ENCODE assay signal across 15 mouse cellular contexts in the genomic region with DNA sequence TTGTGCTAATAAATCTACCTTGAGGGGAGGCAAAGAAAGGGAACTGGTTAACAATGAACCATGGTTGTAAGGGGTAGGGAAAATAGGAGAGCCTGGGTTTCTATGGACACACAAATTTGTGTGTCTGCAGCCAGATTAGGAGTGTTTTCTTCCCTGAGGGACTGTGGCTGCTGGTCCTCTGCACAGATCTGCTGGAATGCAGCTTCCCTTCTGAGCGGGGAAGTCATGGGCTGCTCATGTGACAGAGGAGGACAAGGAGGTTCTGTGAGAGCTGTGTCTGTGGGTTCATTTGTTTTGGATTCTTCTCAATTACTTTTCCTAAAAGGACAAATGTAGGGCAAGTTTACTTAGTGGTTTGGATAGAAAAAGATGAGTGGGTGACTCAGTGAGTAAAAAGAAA. TPM values are rescaled to one million over a fixed set of nuclear protein-coding genes. Genes with fewer than 3 reads are reported as not detected.
A peak's percentile ranks its signal among the peaks of the same experiment; 100 is the strongest.
DNase-seq lines count a peak whose midpoint lies in the region; ATAC-seq lines count a peak whose summit lies in the region.
"Had no signal": no experiment of that assay in that cellular context is flagged by ENCODE, and none has a peak within 500 bp of the region (broad histone marks: within the 10 kb centered on the region; RNA-seq: fewer than 3 reads in every experiment).

No protein-coding gene starts in this region.

- H3K4me2 ChIP-seq in midbrain, embryonic 12.5 days (replicated peaks), result no peak overlapping the region
- H3K4me2 ChIP-seq in midbrain, embryonic 11.5 days, result no peak overlapping the region
- no peak overlapping the region for H3K4me2 ChIP-seq in midbrain, embryonic 15.5 days
- H3K4me2 ChIP-seq: lung, embryonic 15.5 days; neural tube, embryonic 15.5 days had no signal

- H3K9ac ChIP-seq in midbrain, embryonic 12.5 days (replicated peaks), result no peak overlapping the region
- H3K9ac ChIP-seq in midbrain, embryonic 11.5 days (ENCODE audit: low read length), result no peak overlapping the region
- H3K9ac ChIP-seq in midbrain, embryonic 15.5 days, result no peak overlapping the region
- H3K9ac ChIP-seq: lung, embryonic 15.5 days; neural tube, embryonic 15.5 days had no signal

- no peak overlapping the region for H3K4me3 ChIP-seq in midbrain, embryonic 12.5 days
- H3K4me3 ChIP-seq in midbrain, embryonic 11.5 days (ENCODE audit: low read depth, low read length), result no peak overlapping the region
- H3K4me3 ChIP-seq in midbrain, embryonic 15.5 days, result no peak overlapping the region
- H3K4me3 ChIP-seq: gastrocnemius, adult 2 months; lung, embryonic 15.5 days; neural tube, embryonic 15.5 days had no signal

- no peaks in the 10 kb centered on the region for H3K27me3 ChIP-seq in midbrain, embryonic 12.5 days
- no peaks in the 10 kb centered on the region for H3K27me3 ChIP-seq in midbrain, embryonic 11.5 days (ENCODE audit: control insufficient read depth, insufficient read depth, low read length)
- no peaks in the 10 kb centered on the region for H3K27me3 ChIP-seq in midbrain, embryonic 15.5 days (replicated peaks)
- H3K27me3 ChIP-seq: lung, embryonic 15.5 days; neural tube, embryonic 15.5 days had no signal

- DNase-seq in heart, adult 11 months, result peak; percentile 56
- DNase-seq in heart, postnatal 36 days, result no peak
- DNase-seq in midbrain, embryonic 11.5 days (ENCODE audit: low spot score, missing footprints), result no peak
- DNase-seq in fibroblast of lung, adult 2 months (ENCODE audit: low read depth), result peak; percentile 9
- no peak for DNase-seq in right cerebral cortex, adult 18-20 months
- DNase-seq: adrenal gland, postnatal 25 days; gastrocnemius, adult 2 months; heart, postnatal 4 days had no signal

- peak overlapping the region; percentile 64 for H3K27ac ChIP-seq in midbrain, embryonic 12.5 days (replicated peaks)
- no peak overlapping the region for H3K27ac ChIP-seq in midbrain, embryonic 11.5 days (ENCODE audit: low read depth, low read length)
- 0 out of 2 replicates have a peak overlapping the region, but pooled peaks have one; percentile 32 for H3K27ac ChIP-seq in midbrain, embryonic 15.5 days
- H3K27ac ChIP-seq: gastrocnemius, adult 2 months; lung, embryonic 15.5 days; neural tube, embryonic 15.5 days had no signal

- intact Hi-C loops in heart, postnatal 36 days (cut with DNase I), result loop anchor here (1.0 kb wide), 1 partner anchor 43 kb away; no protein-coding TSS in a partner anchor

- H3K36me3 ChIP-seq in midbrain, embryonic 12.5 days, result no peaks in the 10 kb centered on the region
- no peaks in the 10 kb centered on the region for H3K36me3 ChIP-seq in midbrain, embryonic 11.5 days (ENCODE audit: control insufficient read depth, insufficient read depth, low read length)
- no peaks in the 10 kb centered on the region for H3K36me3 ChIP-seq in midbrain, embryonic 15.5 days (replicated peaks)
- H3K36me3 ChIP-seq: G1E; lung, embryonic 15.5 days; neural tube, embryonic 15.5 days had no signal

- 43% methylated on average over 1 of the region's 1 CpGs for WGBS in midbrain, embryonic 12.5 days
- 28% methylated on average over 1 of the region's 1 CpGs for WGBS in midbrain, embryonic 11.5 days
- 61% methylated on average over 1 of the region's 1 CpGs for WGBS in midbrain, embryonic 15.5 days

- H3K9me3 ChIP-seq in midbrain, embryonic 12.5 days, result no peaks in the 10 kb centered on the region
- no peaks in the 10 kb centered on the region for H3K9me3 ChIP-seq in midbrain, embryonic 11.5 days (ENCODE audit: control insufficient read depth, low read length)
- no peaks in the 10 kb centered on the region for H3K9me3 ChIP-seq in midbrain, embryonic 15.5 days
- H3K9me3 ChIP-seq: lung, embryonic 15.5 days; neural tube, embryonic 15.5 days had no signal

- peaks cover 12% of the 10 kb centered on the region for H3K4me1 ChIP-seq in midbrain, embryonic 12.5 days
- no peaks in the 10 kb centered on the region for H3K4me1 ChIP-seq in midbrain, embryonic 11.5 days (ENCODE audit: control insufficient read depth, insufficient read depth, low read length)
- H3K4me1 ChIP-seq in midbrain, embryonic 15.5 days, result peaks cover 16% of the 10 kb centered on the region

- ATAC-seq in midbrain, embryonic 12.5 days (ENCODE audit: low FRiP score, low read depth), result no peak
- no peak for ATAC-seq in midbrain, embryonic 11.5 days (ENCODE audit: low FRiP score)
- ATAC-seq in midbrain, embryonic 15.5 days (replicated peaks), result no peak
- ATAC-seq in megakaryocyte progenitor cell, adult 5-6 weeks (replicated peaks; ENCODE audit: poor library complexity), result no peak

RNA-seq across cellular contexts. Expression of gene Sox11, which starts 48.2 kb away (rescaled TPM):
- under 1 TPM; 0.03 to 0.11 TPM for total RNA-seq in heart, postnatal 36 days (2021)
- polyA plus RNA-seq in midbrain, embryonic 12.5 days (2016; fragmentation: Nextera tagmentation; extraction: Ambion mirVana), result 596 and 650 TPM in 2 replicates
- polyA plus RNA-seq in midbrain, embryonic 11.5 days (2014; fragmentation: Nextera tagmentation; extraction: Ambion mirVana), result 618 and 725 TPM in 2 replicates
- 467 and 470 TPM in 2 replicates for polyA plus RNA-seq in midbrain, embryonic 15.5 days (2015; fragmentation: Nextera tagmentation; extraction: Ambion mirVana)
- total RNA-seq in megakaryocyte progenitor cell, adult 5-6 weeks (2015), result not detected in 2 replicates
- not detected in 2 replicates for total RNA-seq in megakaryocyte progenitor cell, adult 5-6 weeks (2017)
- total RNA-seq: liver, adult 2 months had no signal
- polyA plus RNA-seq: G1E; liver, adult 2 months had no signal

Comparison
In these comparisons a context has a peak if more than half of its experiments do, and no peak if none do; other contexts are left out.
1. DNase-seq: peak in heart, adult 11 months (single experiment) and fibroblast of lung, adult 2 months (single experiment); none in heart, postnatal 36 days (0 of 2), midbrain, embryonic 11.5 days (single experiment) and right cerebral cortex, adult 18-20 months (single experiment).